14 mouse cellular contexts compared by ENCODE assay signal in the genomic region with DNA sequence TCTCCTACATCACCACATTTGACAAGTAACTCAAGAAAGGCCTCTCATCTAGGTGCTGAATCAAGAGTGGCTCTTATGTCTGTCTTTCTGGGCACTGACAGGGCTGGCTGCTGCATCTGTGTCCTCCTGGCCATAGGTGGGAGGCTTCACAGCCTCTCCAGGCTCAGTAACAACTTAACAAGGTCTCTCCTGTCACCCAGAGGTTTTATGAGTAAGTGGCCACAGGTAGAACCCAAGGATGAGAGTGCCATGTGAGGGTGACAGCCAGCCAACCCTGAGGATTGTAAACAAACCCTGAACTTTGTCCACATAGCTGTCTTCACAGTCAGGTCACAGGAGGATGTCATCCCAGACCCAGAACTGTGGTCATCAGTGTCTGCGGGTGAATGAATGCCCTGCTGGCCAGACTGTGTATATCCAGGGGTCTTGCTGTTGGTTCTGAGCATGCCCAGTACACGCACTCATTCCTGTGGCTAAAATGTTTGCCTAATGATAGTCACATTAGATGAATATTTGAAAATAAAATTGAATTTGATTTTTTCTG. TPM values are rescaled to one million over a fixed set of nuclear protein-coding genes. Genes with fewer than 3 reads are reported as not detected.
"Had no signal": no experiment of that assay in that cellular context is flagged by ENCODE, and none has a peak within 500 bp of the region (broad histone marks: within the 10 kb centered on the region; RNA-seq: fewer than 3 reads in every experiment).

No protein-coding gene starts in this region.

- H3K27ac ChIP-seq: kidney, embryonic 15.5 days; left cerebral cortex, adult 2 months; limb, embryonic 10.5 days; liver, embryonic 14.5 days; midbrain, embryonic 13.5 days; stomach, embryonic 15.5 days had no signal

- H3K4me1 ChIP-seq: kidney, embryonic 15.5 days; limb, embryonic 10.5 days; midbrain, embryonic 13.5 days; stomach, embryonic 15.5 days had no signal

- H3K27me3 ChIP-seq: kidney, embryonic 15.5 days; midbrain, embryonic 13.5 days; stomach, embryonic 15.5 days had no signal

- H3K4me3 ChIP-seq: kidney, embryonic 15.5 days; left cerebral cortex, adult 2 months; limb, embryonic 10.5 days; midbrain, embryonic 13.5 days; stomach, embryonic 15.5 days had no signal

- H3K36me3 ChIP-seq: kidney, embryonic 15.5 days; limb, embryonic 10.5 days; midbrain, embryonic 13.5 days; stomach, embryonic 15.5 days had no signal

- H3K9ac ChIP-seq: kidney, embryonic 15.5 days; liver, embryonic 14.5 days; midbrain, embryonic 13.5 days; stomach, embryonic 15.5 days had no signal

- DNase-seq: lung, adult 2 months; lung, postnatal 36 days; right cerebral cortex, postnatal 14 days; thymus, postnatal 36 days had no signal

- H3K4me2 ChIP-seq: kidney, embryonic 15.5 days; midbrain, embryonic 13.5 days; stomach, embryonic 15.5 days had no signal

- ATAC-seq: lung, postnatal 0 days; midbrain, embryonic 13.5 days had no signal

- H3K9me3 ChIP-seq: kidney, embryonic 15.5 days; limb, embryonic 10.5 days; midbrain, embryonic 13.5 days; stomach, embryonic 15.5 days had no signal

RNA-seq across cellular contexts. Expression of a gene that starts 31.2 kb away (rescaled TPM):
- polyA plus RNA-seq: intestine, embryonic 14.5 days; kidney, embryonic 15.5 days; large intestine, adult 2 months; limb, embryonic 10.5 days; liver, embryonic 14.5 days; midbrain, embryonic 13.5 days; stomach, embryonic 15.5 days; thymus, postnatal 0 days had no signal
